Mouse (Mus musculus): ENCODE measurements around the gene 2810408A11Rik.
"Not testable (repeated sequence)": the region's sequence is repeated elsewhere in the genome, so short reads cannot be mapped to it uniquely, and the experiment has no call there.

The 2810408A11Rik gene

GRCm38 (mm10) chr11:69930967-69931537 lies 30.3 kb upstream of the 2810408A11Rik start:
- DNase-seq = no peak

DNA sequence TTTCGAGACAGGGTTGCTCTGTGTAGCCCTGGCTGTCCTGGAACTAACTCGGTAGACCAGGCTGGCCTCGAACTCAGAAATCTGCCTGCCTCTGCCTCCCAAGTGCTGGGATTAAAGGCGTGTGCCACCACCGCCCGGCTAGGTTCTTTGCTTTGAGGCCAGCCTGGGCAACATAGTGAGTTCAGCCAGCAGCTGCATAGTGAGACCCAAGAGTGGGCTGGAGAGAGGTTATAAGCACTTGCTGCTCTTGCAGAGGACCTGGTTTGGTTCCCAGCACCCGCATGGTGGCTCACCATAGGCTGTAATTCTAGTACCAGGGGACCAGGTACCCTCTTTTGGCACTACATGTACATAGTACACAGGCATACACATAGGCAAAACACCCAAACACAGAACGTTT lies 29.4 kb upstream of the 2810408A11Rik start:
- DNase-seq = not testable (repeated sequence)

DNA sequence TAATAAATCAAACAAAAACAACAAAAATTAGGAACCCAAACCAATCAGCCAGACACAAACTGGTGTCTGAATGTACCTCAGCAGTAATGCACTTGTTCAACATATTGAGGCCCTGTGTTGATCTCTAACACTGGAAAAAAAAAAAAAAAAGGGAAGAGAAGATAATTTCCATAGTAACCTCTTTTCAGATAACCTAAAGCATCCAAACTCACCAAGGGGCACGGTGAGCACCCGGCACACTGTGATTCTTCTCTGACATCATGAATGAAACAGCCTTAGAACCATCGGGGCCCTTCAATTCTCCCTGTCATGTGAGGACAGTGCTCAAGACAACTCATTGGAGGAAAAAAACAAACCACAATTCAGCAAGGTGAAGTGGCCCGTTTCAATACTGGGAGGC lies 28.9 kb upstream of the 2810408A11Rik start:
- no peak for DNase-seq

GRCm38 (mm10) chr11:69927501-69927900 lies 26.7 kb upstream of the 2810408A11Rik start:
- no peak for DNase-seq

DNA sequence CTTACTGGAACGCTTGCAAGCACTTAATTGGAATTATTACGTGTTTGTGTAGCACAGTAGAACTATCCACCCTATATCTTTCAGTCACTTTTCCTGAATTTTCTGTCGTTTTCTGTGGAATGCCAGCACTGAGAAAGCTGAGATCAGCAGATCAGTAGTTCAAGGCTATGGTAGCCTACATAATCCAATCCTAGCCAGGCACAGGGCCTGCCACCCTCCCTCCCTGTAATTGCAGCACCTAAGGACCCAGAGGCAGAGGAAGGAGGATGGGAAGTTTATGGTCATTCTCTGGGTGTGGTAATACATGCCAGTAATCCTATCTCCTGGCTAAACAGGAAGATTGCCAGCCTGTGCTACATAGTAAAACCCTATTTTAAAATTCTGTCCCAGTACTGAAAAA lies 22.0 kb upstream of the 2810408A11Rik start:
- DNase-seq = no peak

GRCm38 (mm10) chr11:69922012-69922756 lies 21.4 kb upstream of the 2810408A11Rik start:
- no peak for DNase-seq

GRCm38 (mm10) chr11:69921114-69922011 lies 20.6 kb upstream of the 2810408A11Rik start, which contains the start of gene Eif5a:
TSS of gene Eif5a (minus strand) at chr11:69921958.
- DNase-seq = peak; percentile 100

- DNase-seq = peak; percentile 49
Measured at GRCm38 (mm10) chr11:69920266-69921031, 19.7 kb upstream of the 2810408A11Rik start.

- DNase-seq = peak; percentile 64
Measured at GRCm38 (mm10) chr11:69919661-69920265, 19.0 kb upstream of the 2810408A11Rik start.

DNA sequence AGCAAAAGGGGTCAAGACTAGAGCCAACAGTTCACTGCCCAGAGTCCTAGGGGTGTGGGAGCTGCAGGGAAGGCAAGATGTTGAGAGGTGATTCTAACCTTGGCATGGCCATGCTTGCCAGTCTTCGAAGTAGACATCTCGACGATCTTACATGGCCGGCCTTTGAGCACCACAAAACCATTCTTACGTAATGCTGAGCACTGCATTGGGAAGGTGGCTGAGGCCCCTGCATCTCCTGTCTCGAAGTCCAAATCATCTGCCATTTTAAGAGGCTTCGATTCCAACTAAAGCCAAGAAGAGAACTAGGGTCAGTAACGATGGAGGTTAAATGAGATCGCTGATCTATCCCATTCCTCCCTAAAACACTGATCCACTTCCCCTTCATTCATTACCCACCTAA lies 18.3 kb upstream of the 2810408A11Rik start:
- no peak for DNase-seq

DNA sequence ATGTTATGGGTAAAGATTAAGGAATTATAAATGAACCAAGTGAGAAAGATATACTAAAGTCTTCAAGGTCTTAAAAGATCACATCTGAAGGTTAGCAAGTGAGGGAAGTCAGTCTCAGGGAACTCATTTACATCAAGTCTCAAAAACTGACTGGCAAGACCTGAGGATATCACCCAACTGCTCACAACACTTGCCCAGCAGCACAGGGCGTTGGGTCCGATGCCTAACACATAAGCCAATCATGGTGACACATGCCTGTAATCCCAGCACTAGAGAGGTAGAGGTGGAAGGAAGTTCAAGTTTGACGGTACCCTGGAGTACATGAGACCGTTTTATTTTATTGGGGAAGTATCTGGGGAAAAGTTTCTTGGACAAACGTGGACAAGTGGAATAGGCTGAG lies 17.3 kb upstream of the 2810408A11Rik start:
- DNase-seq = no peak

GRCm38 (mm10) chr11:69917379-69917948 lies 16.7 kb upstream of the 2810408A11Rik start:
- no peak for DNase-seq

- not testable (repeated sequence) for DNase-seq
Measured at GRCm38 (mm10) chr11:69916652-69917378, 16.0 kb upstream of the 2810408A11Rik start.

- DNase-seq = no peak
Measured at GRCm38 (mm10) chr11:69915667-69916627, 15.2 kb upstream of the 2810408A11Rik start.

DNA sequence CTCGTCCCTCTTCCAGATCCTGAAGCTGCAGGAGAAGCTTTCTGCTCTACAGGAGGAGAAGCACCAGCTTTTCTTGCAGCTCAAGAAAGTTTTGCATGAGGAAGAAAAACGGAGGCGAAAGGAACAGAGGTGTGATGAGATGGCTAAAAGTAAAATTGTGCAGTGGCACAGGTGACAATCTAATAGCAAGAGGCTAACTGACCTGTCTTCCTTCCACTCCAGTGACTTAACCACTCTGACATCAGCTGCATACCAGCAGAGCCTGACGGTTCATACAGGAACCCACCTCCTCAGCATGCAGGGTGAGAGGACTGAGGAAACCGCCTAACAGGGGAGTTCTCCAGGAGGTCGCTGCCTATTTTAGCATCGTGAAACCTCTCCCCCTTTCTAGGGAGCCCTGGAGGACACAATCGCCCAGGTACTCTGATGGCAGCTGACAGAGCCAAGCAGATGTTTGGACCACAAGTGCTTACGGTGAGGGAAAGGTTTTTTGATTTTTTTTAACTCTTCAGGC lies 14.2 kb upstream of the 2810408A11Rik start:
- no peak for DNase-seq

GRCm38 (mm10) chr11:69914372-69914764 lies 13.6 kb upstream of the 2810408A11Rik start:
- no peak for DNase-seq

DNA sequence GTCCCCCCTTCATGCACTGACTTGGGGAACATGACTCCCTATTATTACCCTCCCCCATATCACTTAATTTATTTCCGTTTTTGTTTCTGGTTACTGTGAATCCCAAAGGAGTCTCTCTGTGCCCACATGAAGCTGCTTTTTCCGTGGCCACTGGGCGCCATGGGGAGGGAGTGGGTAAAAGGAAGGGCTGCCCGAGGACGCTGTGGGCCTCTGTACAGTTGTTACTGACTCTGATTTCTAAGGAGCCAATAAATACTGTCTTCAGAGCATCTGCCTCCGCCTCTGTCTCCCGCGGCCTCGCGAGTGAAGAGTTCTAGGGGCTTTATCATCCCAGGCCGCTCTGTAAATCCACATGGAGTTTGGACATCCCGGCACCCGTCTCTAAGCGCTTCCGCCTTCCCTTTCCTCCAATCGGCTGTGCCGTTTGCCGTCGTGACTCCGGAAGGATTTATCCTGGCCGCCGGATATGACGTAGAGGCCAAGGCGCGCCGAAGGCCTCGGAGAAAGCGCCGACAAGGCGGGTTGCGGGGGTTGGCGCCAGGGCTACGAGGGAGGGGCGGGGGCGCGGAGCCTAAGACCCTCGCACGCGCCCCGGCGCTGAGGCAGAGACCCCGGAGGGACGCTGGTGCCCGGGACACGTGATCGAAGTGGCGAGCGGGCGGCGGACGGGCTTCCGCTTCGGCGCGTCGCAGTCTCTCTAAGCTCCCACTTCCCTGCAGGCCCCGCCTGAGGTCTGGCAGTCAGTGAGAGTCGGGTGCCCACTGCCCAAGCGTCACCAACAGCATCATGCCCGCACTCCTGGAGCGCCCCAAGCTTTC lies 13.0 kb upstream of the 2810408A11Rik start, which contains the start of gene Gps2:
Gene Gps2 (plus strand): TSS at position 335 of the 818 bp plus-strand sequence.
- peak; percentile 94 for DNase-seq

GRCm38 (mm10) chr11:69912716-69913530 lies 12.1 kb upstream of the 2810408A11Rik start:
- no peak for DNase-seq

All from layer of hippocampus, adult 9-11 months (tissue).